Mouse (Mus musculus): ENCODE results near the gene Tex2. TPM values are rescaled to one million over a fixed set of nuclear protein-coding genes. Genes with fewer than 3 reads are reported as not detected.
"Not testable (repeated sequence)": the region's sequence is repeated elsewhere in the genome, so short reads cannot be mapped to it uniquely, and the experiment has no call there.

The Tex2 gene
- polyA plus RNA-seq, 1 experiment: 15.1 TPM

DNA sequence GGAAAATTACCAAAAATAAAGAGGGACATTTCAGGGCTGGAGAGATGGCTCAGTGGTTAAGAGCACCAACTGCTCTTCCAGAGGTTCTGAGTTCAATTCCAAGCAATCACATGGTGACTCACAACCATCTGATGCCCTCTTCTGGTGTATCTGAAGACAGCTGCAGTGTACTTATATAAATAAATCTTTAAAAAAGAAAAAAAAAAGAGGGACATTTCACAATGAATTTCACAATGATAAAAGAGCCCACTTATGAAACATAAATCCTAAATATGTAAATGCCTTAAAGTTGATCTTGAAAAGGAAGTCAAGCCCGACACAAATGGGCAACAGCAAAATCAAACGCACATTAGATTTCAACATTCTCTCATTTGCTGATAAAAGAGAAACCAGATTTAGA, 115.3 kb downstream of the Tex2 start:
- WGBS: 45% methylated on average over 2 of the region's 2 CpGs
- no peak overlapping the region for H3K4me3 ChIP-seq (replicated peaks; ENCODE audit: extremely low read depth, low read depth, low read length)
- TF ChIP-seq CTCF (IDR thresholded peaks at IDR 0.05; ENCODE audit: insufficient read depth, low read length) (no peak), POLR2A (IDR thresholded peaks at IDR 0.05; ENCODE audit: borderline replicate concordance, extremely low read depth, low read depth, low read length) (no peak)
- H3K4me1 ChIP-seq (ENCODE audit: control insufficient read depth, insufficient read depth, low read length): no peaks in the 10 kb centered on the region; the same call in 1 of the 2 replicates
- no peak for DNase-seq

GRCm38 (mm10) chr11:106497009-106497408, 116.2 kb downstream of the Tex2 start:
- H3K4me1 ChIP-seq (ENCODE audit: control insufficient read depth, insufficient read depth, low read length); DNase-seq; H3K4me3 ChIP-seq (replicated peaks; ENCODE audit: extremely low read depth, low read depth, low read length): not testable (repeated sequence)
- WGBS: 93% methylated on average over 2 of the region's 2 CpGs

- no peak for TF ChIP-seq CTCF (IDR thresholded peaks at IDR 0.05; ENCODE audit: insufficient read depth, low read length)
- TF ChIP-seq POLR2A (IDR thresholded peaks at IDR 0.05; ENCODE audit: borderline replicate concordance, extremely low read depth, low read depth, low read length): no peak
- Histone ChIP-seq H3K4me1 (ENCODE audit: control insufficient read depth, insufficient read depth, low read length) (no peaks in the 10 kb centered on the region; the same call in 1 of the 2 replicates), H3K4me3 (replicated peaks; ENCODE audit: extremely low read depth, low read depth, low read length) (no peak overlapping the region)
- 73% methylated on average over 7 of the region's 7 CpGs for WGBS
- no peak for DNase-seq
Measured at GRCm38 (mm10) chr11:106492984-106493669, 120.1 kb downstream of the Tex2 start.

DNA sequence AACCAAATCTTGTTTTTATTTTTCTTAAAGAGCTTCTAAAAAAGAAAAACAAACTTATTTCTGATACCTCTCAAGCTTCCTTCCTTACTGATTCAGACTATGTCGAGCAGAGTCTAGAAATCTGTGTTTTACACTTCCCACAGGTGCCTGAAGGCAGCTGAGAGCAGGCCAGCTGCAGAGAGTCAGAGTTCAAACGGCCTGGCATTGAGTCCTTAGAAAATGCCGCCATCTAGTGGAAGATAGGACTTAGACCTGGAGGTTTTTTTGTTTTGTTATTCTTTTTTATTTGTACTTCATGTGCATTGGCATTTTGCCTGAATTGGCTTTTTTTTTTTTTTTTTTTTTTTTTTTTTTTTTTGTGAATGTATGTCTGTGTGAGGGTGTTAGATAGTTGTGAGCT, 121.8 kb downstream of the Tex2 start:
- DNase-seq: no peak
- WGBS: under 1% methylated on average over 3 of the region's 3 CpGs

GRCm38 (mm10) chr11:106490600-106490999, 122.6 kb downstream of the Tex2 start:
- 80% methylated on average over 6 of the region's 6 CpGs for WGBS
- H3K4me1 ChIP-seq (ENCODE audit: control insufficient read depth, insufficient read depth, low read length); DNase-seq; H3K4me3 ChIP-seq (replicated peaks; ENCODE audit: extremely low read depth, low read depth, low read length): not testable (repeated sequence)

More for the DNA sequence above, 121.8 kb downstream of the Tex2 start:
- H3K4me3 ChIP-seq (replicated peaks; ENCODE audit: extremely low read depth, low read depth, low read length): no peak overlapping the region
- H3K4me1 ChIP-seq (ENCODE audit: control insufficient read depth, insufficient read depth, low read length): peaks cover 1% of the 10 kb centered on the region; the same call in 1 of the 2 replicates
- TF ChIP-seq POLR2A (IDR thresholded peaks at IDR 0.05; ENCODE audit: borderline replicate concordance, extremely low read depth, low read depth, low read length): no peak
- TF ChIP-seq CTCF (IDR thresholded peaks at IDR 0.05; ENCODE audit: insufficient read depth, low read length): peak; percentile 47; the same call in 1 of the 2 replicates

DNA sequence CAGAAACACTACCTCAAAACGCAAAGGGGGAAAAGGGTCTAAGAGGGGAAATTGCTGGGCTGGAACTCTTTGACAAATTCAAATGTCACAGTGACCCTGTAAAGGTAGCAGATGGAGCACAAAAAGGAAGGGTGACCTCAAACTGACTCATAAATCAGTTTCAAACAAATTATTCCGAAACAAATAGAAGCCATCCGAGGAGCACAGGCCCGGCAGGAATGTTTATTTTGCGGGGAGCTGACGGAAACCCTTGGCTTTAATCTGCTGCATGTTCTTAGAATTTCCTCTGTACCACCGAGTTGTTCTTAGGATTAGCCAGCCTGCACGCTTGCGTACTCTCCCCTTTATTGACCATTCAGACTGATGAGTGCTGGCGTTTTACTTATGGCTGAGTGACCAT, 123.2 kb downstream of the Tex2 start:
- no peak for DNase-seq
- H3K4me1 ChIP-seq (ENCODE audit: control insufficient read depth, insufficient read depth, low read length): peaks cover 7% of the 10 kb centered on the region
- TF ChIP-seq POLR2A (IDR thresholded peaks at IDR 0.05; ENCODE audit: borderline replicate concordance, extremely low read depth, low read depth, low read length) (no peak), CTCF (IDR thresholded peaks at IDR 0.05; ENCODE audit: insufficient read depth, low read length) (no peak)
- no peak overlapping the region for H3K4me3 ChIP-seq (replicated peaks; ENCODE audit: extremely low read depth, low read depth, low read length)
- 31% methylated on average over 10 of the region's 10 CpGs for WGBS

GRCm38 (mm10) chr11:106489036-106489693, 124.1 kb downstream of the Tex2 start:
- no peak overlapping the region for H3K4me3 ChIP-seq (replicated peaks; ENCODE audit: extremely low read depth, low read depth, low read length)
- 42% methylated on average over 7 of the region's 7 CpGs for whole genome bisulfite sequencing
- no peak for TF ChIP-seq CTCF (IDR thresholded peaks at IDR 0.05; ENCODE audit: insufficient read depth, low read length)
- TF ChIP-seq POLR2A (IDR thresholded peaks at IDR 0.05; ENCODE audit: borderline replicate concordance, extremely low read depth, low read depth, low read length): no peak
- peaks cover 11% of the 10 kb centered on the region for H3K4me1 ChIP-seq (ENCODE audit: control insufficient read depth, insufficient read depth, low read length)
- DNase-seq: no peak

DNA sequence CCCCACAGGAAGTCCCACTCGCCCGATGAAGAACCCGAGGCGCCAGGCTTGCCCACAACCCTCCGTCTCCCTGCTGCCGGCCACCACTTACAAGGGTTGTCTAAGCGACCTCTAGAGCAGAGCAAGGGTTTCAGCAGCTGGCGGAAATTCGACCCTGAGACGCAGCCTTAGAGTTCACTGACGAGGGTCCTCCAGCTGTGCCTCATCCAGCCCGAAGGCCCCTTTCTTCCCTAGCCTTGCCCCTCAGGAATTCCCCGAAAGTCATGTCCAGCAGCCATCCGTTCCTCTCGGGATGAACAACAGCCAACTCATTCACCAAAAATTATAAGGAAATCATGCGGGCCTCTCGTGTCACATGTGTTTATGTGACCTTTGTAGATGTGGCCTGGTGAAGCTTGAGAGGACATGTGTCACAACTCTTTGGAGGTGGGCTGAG, 125.1 kb downstream of the Tex2 start:
- peaks cover 11% of the 10 kb centered on the region for H3K4me1 ChIP-seq (ENCODE audit: control insufficient read depth, insufficient read depth, low read length)
- H3K4me3 ChIP-seq (replicated peaks; ENCODE audit: extremely low read depth, low read depth, low read length): peak overlapping the region; percentile 6
- TF ChIP-seq CTCF (IDR thresholded peaks at IDR 0.05; ENCODE audit: insufficient read depth, low read length) (no peak), POLR2A (IDR thresholded peaks at IDR 0.05; ENCODE audit: borderline replicate concordance, extremely low read depth, low read depth, low read length) (no peak)
- no peak for DNase-seq
- 7% methylated on average over 17 of the region's 17 CpGs for WGBS

- DNase-seq: peak; percentile 98
- peaks cover 14% of the 10 kb centered on the region for H3K4me1 ChIP-seq (ENCODE audit: control insufficient read depth, insufficient read depth, low read length)
- under 1% methylated on average over 28 of the region's 28 CpGs for WGBS
- TF ChIP-seq POLR2A (IDR thresholded peaks at IDR 0.05; ENCODE audit: borderline replicate concordance, extremely low read depth, low read depth, low read length) (peak; percentile 86; the same call in 1 of the 2 replicates), CTCF (IDR thresholded peaks at IDR 0.05; ENCODE audit: insufficient read depth, low read length) (no peak)
- H3K4me3 ChIP-seq (replicated peaks; ENCODE audit: extremely low read depth, low read depth, low read length): peak within 1 kb of the TSS; percentile 60
Measured at GRCm38 (mm10) chr11:106487733-106488115, 125.5 kb downstream of the Tex2 start, which contains the start of gene Ern1. TSS of gene Ern1 (minus strand) at chr11:106487852.

Measured in lung, adult 2 months (tissue).